Mouse (Mus musculus) myocyte (in vitro differentiated cells): ENCODE results near the gene Dynlt3.

Experiments used
- MAX ChIP-seq: IDR thresholded peaks from one replicate; pipeline ENCODE4 v1.6.1; 2011; ENCODE audit warnings: low read depth, mild to moderate bottlenecking, control low read depth
- MYOD1 ChIP-seq, 3 experiments: IDR thresholded peaks; one replicate each; pipeline ENCODE4 v1.6.1; 2011; ENCODE audit warnings: control low read depth in 2 of 3, low read depth in 2 of 3, mild to moderate bottlenecking in 2 of 3, moderate library complexity in 1 of 3; ENCODE audit not compliant: insufficient read length in 2 of 3, control insufficient read depth in 1 of 3
- MYOG ChIP-seq, 3 experiments: IDR thresholded peaks; one replicate each; pipeline ENCODE4 v1.6.1; 2011; ENCODE audit warnings: control low read depth in 2 of 3, low read depth in 2 of 3, mild to moderate bottlenecking in 2 of 3; ENCODE audit not compliant: insufficient read length in 2 of 3, control insufficient read depth in 1 of 3, insufficient read depth in 1 of 3
- POLR2A ChIP-seq: IDR thresholded peaks from one replicate; pipeline ENCODE4 v1.6.1; 2011; ENCODE audit warnings: low read depth, mild to moderate bottlenecking, control low read depth, moderate library complexity; ENCODE audit not compliant: insufficient read length
- POLR2AphosphoS2 ChIP-seq: IDR thresholded peaks from one replicate; pipeline ENCODE4 v1.6.1; 2011; ENCODE audit warnings: low read depth, control low read depth; ENCODE audit not compliant: insufficient read length
- TCF12 ChIP-seq: IDR thresholded peaks from one replicate; pipeline ENCODE4 v1.6.1; 2011; ENCODE audit warnings: mild to moderate bottlenecking, control low read depth; ENCODE audit not compliant: poor library complexity, insufficient read depth, severe bottlenecking
- USF1 ChIP-seq: IDR thresholded peaks from one replicate; pipeline ENCODE4 v1.6.1; 2011; ENCODE audit warnings: low read depth, mild to moderate bottlenecking, control low read depth, moderate library complexity

DNA sequence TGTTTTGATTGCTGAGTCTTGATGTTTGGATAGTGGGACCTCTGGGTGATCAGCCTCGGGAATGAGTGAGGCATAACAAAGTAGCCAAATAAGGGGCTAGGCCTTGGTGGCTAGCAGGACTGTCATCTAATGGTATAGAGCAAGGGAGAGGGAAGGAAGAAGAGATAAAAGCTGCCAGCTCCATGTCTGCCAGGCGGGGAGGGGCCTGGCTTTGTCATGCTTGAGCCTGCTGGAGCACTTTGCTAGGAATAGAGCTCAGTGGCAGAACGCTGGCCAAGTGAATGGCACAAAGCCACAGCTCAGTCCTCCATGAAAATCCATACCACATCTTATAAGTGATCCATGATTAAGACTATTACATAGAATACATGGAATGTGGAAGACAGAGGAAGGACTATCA lies 10.0 kb downstream of the Dynlt3 start:
- TF ChIP-seq TCF12: no peak
- TF ChIP-seq POLR2AphosphoS2: no peak
- TF ChIP-seq MAX: no peak
- no peak for TF ChIP-seq USF1
- no peak for TF ChIP-seq POLR2A
- no peak for TF ChIP-seq MYOD1 (IDR thresholded peaks at IDR 0.05; ENCODE audit: control insufficient read depth in 1 of 3, insufficient read length in 2 of 3, low read depth in 2 of 3)
- TF ChIP-seq MYOG (IDR thresholded peaks at IDR 0.05; ENCODE audit: control insufficient read depth in 1 of 3, insufficient read depth in 1 of 3, insufficient read length in 2 of 3, low read depth in 2 of 3): no peak
